Mouse (Mus musculus): Measurements from ENCODE around the gene Zkscan17.
"Not testable (repeated sequence)": the region's sequence is repeated elsewhere in the genome, so short reads cannot be mapped to it uniquely, and the experiment has no call there.

Zkscan17 gene

GRCm38 (mm10) chr11:59526472-59527080, at the start of gene Zkscan17:
Gene Zkscan17, minus strand, starts transcription at chr11:59526751.
- no peak for DNase-seq (ENCODE audit: low spot score)

- DNase-seq (ENCODE audit: low spot score) = not testable (repeated sequence)
These were observed 49.6 kb upstream of the Zkscan17 start, which contains the start of gene Olfr222 for GRCm38 (mm10) chr11:59576135-59576534. Gene Olfr222, minus strand, starts transcription at chr11:59576235.

- DNase-seq (ENCODE audit: low spot score) = no peak
These were observed 49.2 kb upstream of the Zkscan17 start for GRCm38 (mm10) chr11:59575726-59576125.

GRCm38 (mm10) chr11:59569306-59569705, 42.8 kb upstream of the Zkscan17 start:
- DNase-seq (ENCODE audit: low spot score) = no peak

- no peak for DNase-seq (ENCODE audit: low spot score)
These were observed 36.3 kb upstream of the Zkscan17 start for GRCm38 (mm10) chr11:59562837-59563236.

GRCm38 (mm10) chr11:59562336-59562735, 35.8 kb upstream of the Zkscan17 start:
- DNase-seq (ENCODE audit: low spot score) = no peak

- DNase-seq (ENCODE audit: low spot score) = no peak
These were observed 34.4 kb upstream of the Zkscan17 start for GRCm38 (mm10) chr11:59560906-59561305.

GRCm38 (mm10) chr11:59554535-59554934, 28.0 kb upstream of the Zkscan17 start:
- no peak for DNase-seq (ENCODE audit: low spot score)

GRCm38 (mm10) chr11:59554127-59554526, 27.6 kb upstream of the Zkscan17 start:
- DNase-seq (ENCODE audit: low spot score) = no peak

GRCm38 (mm10) chr11:59544005-59544404, 17.5 kb upstream of the Zkscan17 start:
- DNase-seq (ENCODE audit: low spot score) = no peak

GRCm38 (mm10) chr11:59543376-59543775, 16.8 kb upstream of the Zkscan17 start:
- no peak for DNase-seq (ENCODE audit: low spot score)

GRCm38 (mm10) chr11:59542442-59542841, 15.9 kb upstream of the Zkscan17 start:
- no peak for DNase-seq (ENCODE audit: low spot score)

GRCm38 (mm10) chr11:59541324-59541723, 14.8 kb upstream of the Zkscan17 start, which contains the start of gene Nlrp3:
Gene Nlrp3, plus strand, starts transcription at chr11:59541568.
- DNase-seq (ENCODE audit: low spot score) = no peak

- DNase-seq (ENCODE audit: low spot score) = no peak
These were observed 13.6 kb upstream of the Zkscan17 start for GRCm38 (mm10) chr11:59540123-59540522.

- no peak for DNase-seq (ENCODE audit: low spot score)
These were observed 11.8 kb upstream of the Zkscan17 start for GRCm38 (mm10) chr11:59538387-59538786.

- DNase-seq (ENCODE audit: low spot score) = no peak
These were observed 10.9 kb upstream of the Zkscan17 start for GRCm38 (mm10) chr11:59537218-59538130.

GRCm38 (mm10) chr11:59531562-59531961, 5.0 kb upstream of the Zkscan17 start:
- DNase-seq (ENCODE audit: low spot score) = no peak

GRCm38 (mm10) chr11:59530870-59531535, 4.5 kb upstream of the Zkscan17 start:
- no peak for DNase-seq (ENCODE audit: low spot score)

- no peak for DNase-seq (ENCODE audit: low spot score)
These were observed 3.7 kb upstream of the Zkscan17 start for GRCm38 (mm10) chr11:59530221-59530620.

- peak; percentile 77 for DNase-seq (ENCODE audit: low spot score)
These were observed 1.3 kb downstream of the Zkscan17 start for GRCm38 (mm10) chr11:59525237-59525636.

- DNase-seq (ENCODE audit: low spot score) = no peak
These were observed 2.4 kb downstream of the Zkscan17 start for GRCm38 (mm10) chr11:59524150-59524549.

- DNase-seq (ENCODE audit: low spot score) = no peak
These were observed 6.6 kb downstream of the Zkscan17 start for GRCm38 (mm10) chr11:59519741-59520495.

All from left cerebral cortex, adult 11 months (tissue).